Mouse (Mus musculus) brain, embryonic 18.5 days (tissue): ENCODE measurements at regions not wholly inside any gene's neighbourhood (a gene's known extent, or its start where the extent isn't known, plus 50 kb on each side); places are given as distances from the start of the nearest gene placed in this dataset.
A peak's percentile ranks its signal among the peaks of the same experiment; 100 is the strongest.

ENCODE experiments used
- DNase-seq: peaks from one replicate; pipeline ENCODE4 v3.0.0-alpha.2; 2012; ENCODE audit warnings: low read depth, low spot score

DNA sequence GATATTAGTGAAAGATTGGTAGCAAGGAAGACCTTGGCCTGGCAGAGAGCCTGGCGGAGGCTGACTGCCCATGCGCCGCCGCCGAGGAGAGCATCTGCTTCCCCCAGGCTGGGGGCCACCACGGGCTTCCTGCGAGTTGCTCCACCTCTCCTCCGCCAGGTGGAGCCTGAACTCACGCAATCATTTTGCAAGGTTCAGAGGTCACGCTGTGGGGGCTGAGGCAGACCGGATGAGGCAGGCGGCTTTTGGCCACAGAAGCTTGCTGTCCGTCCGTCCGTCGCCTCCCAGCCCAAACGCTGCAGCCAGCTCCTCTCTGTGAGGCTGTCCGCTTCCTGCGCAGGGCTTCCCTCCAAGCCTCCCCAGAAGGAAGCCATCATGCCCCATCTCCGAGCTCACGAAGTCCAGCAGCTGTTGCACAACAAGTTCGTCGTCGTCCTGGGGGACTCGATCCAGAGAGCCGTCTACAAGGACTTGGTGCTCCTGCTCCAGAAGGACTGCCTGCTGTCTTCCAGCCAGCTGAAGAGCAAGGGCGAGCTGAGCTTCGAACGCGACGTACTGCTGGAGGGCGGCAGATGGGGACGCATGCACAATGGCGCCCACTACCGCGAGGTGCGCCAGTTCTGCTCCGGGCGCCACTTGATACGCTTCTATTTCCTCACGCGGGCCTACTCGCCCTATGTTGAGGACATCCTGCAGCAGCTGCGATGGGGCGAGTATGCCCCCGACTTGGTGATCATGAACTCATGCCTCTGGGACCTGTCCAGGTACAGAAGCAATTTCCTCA is 269.3 kb upstream of the Erbb4 start:
- no peak for DNase-seq

DNA sequence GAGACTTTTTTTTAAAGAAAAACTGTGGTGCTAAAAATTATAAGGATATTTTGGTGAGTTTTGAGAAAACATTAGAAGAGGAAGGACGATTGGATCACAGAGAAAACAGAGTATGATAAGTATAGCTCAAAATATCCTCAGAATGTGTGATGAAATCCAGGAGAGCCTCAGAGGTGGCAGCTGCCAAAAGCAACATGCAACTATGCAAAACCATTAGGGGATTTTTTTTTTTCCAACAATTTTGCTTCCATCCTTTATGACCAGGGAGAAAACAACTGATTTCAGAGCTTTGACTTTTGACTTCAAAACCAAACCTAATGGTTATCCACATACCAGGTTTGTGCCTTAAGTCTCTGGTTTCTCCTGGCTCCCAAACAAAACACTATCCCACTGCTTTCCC is 267.4 kb upstream of the Erbb4 start:
- no peak for DNase-seq

DNA sequence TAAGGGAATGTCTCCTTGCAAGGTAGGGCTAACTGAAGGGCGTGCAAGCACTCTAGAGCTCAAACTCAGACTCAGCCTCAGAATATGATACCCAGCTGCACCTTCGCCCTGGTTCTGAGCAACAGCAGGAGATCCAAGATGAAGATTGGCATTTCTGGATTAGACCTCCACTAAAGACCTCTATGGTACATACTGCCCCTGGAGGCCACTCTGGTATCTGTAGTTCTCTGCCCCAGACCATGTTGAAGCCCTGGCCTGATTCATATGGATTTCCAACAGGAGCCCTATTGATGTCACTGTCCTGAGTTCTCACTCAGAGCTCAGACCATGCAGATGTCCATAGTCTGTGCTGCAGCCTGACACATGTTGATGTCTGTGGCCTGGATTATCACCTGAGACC is 262.2 kb upstream of the Erbb4 start:
- no peak for DNase-seq

DNA sequence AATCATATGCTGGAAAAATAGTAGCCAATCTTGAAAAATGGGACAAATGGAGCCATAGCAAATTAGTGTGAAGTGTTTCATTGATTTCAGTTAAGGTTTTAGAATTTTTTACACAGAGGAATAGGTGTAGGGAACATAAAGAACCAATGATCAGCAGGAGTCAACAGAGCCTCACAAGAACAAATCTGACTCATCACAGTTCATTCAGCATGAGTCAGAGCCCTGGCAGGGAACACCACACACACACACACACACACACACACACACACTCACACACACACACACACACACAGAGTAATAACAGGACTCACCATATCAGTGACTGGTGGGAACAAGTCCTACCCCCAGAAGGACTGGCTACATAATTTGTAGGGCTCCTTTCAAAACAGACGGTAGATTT is 259.7 kb upstream of the Erbb4 start:
- no peak for DNase-seq

DNA sequence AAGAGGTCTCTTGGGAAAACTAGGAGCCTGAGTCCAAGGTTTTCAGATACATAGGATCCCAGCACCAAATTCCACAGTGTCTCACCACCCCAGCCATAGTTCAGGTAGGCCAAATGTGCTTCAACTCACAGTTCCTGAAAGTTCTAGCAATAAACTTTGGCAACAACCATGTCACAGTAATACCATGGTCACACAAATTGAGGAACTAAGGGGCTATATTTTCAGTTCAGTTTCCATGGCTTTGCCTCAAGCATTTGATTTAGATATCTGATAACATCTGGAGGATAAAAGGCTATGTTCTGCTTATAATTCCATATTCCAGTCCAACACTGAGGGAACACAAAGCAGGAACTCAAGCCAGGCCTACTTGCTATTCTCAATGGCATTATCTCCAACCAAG is 256.2 kb upstream of the Erbb4 start:
- DNase-seq = no peak

DNA sequence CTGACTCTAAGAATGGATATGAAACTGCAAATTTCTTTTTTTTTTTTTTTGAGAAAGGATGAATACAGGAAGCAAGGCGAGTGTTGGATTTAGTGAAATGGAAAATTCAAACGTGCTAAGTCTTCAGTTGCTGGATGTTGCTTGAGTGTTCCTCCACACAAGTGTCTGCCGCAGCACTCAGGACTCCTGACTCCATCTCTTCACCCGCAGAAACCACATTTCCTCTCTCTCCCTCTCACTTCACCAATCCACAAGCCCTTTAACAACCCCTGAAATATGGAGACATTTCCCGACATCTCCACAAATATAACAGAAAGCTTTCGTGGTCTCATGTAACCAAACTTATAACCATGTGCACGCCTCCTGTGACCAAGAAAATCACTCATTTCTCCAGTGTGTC is 249.7 kb upstream of the Erbb4 start:
- no peak for DNase-seq

DNA sequence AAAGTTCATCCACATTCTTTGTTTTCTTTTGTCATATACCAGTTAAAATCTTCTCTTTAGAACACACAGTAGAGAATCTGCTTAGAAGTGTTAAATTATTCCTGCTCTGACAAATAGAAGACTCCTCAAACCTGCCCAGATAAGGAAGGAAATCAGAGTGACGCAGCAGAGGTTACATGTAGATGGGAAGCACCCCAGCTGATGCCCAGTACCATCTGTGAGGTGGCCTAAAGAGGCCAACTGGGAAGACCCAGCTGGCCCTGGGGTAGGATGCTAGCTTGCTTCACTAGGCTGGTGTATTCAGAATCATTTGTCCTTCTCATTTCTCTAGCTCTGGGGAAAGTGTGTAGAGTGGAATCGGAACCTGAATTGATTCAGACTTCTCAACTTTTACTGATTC is 242.6 kb upstream of the Erbb4 start:
- no peak for DNase-seq

DNA sequence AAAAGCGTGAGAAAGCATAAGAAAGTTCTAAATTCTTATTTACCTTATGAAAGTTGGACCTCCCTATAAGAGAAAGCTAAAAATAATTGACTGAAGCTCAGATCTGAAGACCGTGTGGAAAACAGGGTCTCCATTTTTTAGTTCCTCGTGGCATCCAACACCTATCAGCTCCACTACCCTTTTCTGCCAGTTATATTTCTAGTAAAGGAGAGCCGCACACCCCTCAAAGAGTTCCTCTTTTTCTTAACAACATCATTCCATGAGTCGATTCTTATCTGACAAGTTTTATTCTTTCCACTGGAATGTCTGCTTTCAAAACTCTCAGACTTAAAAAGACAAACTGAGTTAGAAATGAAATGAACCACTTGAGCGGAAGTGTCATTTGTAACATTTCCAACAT is 242.0 kb upstream of the Erbb4 start:
- no peak for DNase-seq

DNA sequence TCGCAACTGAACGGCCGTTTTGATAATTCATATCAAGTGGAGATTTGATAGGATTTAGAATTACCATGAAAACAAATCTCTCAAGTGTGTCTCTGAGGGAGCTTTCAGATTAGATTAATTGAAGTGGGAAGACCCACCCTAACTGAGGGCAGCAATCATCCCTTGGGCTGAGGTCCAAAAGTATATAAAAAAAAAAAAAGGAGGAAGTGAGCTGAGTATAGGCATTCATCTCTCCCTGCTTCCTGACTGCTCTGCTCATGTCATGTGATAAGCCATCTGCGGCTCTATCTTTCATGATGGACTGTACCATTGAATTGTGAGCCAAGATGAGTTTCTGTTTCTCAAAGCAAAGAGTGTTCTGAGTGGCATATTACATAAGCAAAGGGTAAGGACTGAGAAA is 234.2 kb upstream of the Erbb4 start:
- DNase-seq = no peak

DNA sequence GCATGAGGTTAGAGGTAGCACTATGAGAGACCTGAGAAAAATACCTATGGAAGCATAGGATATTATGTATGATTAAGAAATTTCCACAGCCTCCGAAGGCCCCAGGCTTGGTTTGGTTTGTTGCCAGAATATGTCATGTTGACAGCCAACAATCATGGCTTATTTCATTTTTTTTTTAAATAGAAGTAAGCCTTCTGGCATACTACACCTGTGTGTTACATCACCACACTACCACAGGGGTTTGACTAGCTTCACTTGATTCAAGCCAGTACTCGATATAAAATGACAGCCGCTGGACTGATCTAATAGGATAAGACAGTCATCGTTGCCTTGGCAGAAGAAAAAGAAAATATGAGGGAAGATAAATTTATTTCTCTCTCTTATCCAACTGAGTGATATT is 232.6 kb upstream of the Erbb4 start:
- no peak for DNase-seq

DNA sequence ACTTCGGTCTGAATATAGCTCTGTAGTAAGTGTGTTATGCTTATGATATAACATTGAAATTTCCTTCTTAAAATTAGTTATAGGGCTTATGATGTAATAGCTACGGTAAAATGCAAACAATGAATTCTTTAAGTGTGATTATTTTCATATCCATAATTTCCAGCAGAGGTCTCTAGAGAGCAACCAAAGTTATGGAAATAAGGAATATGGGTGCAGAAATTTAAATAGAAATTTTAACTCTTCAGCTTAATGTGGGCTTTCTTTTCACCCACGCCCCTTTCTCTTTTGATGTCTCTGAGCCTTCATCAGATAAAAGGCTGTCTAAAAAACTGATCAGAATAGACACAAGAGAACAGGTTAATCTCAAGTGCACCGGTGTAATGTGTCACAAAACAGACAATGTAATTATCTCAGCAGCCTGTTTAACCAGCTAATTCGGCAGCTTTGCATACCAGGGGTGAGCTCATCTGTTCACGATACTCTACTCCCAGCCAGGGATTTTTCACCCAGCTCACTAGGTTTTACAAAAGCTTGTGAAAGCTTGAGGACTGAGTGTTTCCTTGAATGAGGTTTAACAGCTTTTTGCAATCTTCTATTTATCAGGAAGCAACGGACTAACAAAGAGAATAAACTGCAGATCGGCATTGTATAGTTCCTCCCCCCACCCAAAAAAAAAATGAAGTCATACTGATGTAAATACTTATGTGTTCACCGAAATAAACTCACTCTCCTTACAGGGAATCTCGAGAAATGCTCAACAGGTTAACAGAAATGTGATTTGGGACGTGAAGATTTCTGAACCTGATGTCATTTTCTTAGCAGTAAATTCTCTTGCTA is 223.8 kb upstream of the Erbb4 start:
- peak; percentile 36 for DNase-seq

DNA sequence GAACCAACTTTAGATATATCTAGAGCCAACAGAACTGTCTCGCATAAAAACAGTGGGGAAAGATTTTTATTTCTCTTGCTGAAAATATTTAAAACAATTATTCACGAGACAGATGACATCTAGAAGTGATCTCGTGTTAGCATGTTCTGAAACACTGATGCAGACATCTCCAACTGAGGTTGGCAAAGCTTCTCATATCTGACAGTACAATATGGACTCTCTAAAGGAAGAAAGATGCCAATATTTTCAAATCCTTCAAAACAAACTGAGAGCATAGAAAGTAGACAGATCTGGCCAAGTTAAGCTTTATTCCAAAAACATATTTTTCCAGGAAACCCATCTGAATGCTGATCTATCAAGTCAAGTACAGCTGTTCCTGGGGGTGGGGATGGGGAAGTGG is 221.5 kb upstream of the Erbb4 start:
- peak; percentile 40 for DNase-seq

DNA sequence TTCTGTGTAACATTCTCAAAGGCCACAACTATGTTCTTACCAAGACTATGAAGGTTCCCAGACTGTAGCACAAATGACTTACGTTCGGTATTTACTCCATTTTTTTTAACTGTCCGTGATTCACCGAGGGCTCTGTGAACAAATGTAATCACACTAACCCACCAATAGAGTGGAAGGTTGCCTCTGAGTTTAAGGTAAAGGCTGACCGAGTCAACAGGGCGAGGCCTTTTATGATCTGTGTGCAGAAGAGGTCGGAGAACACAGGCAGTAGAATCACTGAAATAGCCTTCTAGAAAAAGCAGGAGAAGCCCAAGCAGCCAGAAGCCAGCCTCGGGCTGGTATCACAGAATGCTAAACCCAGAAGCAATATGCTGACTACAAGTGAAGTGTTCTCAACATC is 218.9 kb upstream of the Erbb4 start:
- DNase-seq = no peak

DNA sequence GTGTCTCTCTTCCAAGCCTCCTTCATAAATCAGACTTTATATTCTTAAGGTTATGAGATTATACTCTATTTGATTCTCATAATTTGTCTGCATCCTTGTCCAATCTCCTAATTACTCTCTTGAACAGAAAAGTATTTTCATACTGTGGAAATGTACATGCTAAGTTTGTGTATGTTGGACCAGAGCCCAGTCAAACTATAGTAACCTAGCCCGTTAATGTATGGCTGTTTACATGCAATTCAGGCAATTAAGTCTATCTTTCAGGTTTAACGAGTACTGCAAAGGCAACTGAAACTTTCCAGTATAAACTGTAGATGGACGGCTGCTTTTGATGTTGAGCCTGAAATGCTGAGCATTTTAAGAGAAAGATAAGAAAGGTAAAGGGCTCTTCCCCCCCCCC is 211.7 kb upstream of the Erbb4 start:
- no peak for DNase-seq

DNA sequence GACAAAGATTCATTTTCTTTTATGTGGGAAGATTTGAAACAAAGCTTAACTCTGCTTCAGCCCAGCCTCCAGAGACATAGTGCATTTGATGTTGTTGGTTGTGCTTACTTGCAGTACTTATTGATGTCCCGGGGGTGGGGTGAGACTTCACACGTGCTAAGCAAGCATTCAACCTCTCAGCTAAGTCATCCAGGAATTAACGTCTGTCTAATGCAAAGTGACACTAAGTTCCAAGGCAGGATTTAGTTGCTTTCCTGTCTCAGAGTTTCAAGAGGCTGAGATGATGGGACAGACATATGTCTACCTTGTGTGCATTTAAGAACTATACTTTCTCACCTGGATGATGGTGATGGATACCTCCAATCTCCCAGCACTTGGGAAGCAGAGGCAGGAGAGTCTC is 189.0 kb upstream of the Erbb4 start:
- DNase-seq = no peak

DNA sequence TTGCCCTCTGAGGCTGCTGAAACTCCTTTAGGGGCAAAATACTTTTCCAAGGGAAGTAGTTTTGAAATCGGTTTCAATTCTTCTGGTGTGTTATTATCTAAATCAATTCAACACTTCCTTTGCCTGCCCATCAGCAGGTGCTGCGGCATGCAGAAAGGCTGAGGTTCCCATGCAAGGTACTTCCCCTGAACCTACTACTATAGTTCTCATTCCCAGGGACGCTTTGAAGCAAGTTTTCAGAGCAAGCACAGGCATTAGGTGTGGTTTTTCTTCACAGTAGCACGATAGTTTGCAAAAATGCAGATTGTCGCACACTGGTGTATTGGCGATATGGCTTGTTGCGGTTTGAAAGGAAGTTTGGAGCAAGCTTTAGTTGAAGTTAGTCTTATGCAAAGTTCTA is 183.5 kb upstream of the Erbb4 start:
- no peak for DNase-seq

DNA sequence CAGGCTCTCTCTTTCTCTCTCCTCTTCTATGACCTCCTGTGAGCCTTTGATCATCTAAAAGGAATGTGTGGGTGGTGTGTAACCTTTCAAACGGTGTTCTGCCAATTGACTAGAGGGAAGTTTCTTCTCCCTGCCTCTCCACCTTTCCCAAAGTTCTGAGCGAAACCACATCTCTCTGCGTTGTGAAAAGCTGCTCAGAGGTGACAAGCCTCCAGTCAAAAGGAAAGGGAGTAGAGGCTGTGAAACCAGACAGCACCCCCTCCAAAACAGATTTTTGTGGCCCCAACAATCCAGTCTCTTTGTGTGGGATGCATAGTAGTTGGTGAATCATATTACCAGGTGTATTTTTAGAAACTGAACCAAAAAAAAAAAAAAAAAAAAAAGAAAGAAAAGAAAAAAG is 178.5 kb upstream of the Erbb4 start:
- no peak for DNase-seq

DNA sequence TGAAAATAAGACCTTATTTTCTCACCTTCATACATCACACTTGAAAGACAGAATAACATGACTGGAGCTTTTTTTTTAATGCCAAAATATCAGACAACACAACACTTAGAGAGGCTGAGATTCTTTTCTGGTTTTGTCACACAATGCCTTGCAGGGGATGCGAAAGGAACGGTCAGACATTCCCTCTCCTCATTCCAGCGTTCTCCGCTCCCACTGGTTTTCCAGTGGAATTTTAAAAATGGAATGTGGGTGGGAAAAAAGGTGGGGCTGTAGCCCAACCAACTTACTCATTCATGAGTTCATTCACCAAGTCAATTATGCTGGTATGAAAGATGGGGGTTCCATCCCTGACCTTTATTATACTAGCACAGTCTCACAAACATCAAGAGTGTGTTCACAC is 169.6 kb upstream of the Erbb4 start:
- DNase-seq = no peak

DNA sequence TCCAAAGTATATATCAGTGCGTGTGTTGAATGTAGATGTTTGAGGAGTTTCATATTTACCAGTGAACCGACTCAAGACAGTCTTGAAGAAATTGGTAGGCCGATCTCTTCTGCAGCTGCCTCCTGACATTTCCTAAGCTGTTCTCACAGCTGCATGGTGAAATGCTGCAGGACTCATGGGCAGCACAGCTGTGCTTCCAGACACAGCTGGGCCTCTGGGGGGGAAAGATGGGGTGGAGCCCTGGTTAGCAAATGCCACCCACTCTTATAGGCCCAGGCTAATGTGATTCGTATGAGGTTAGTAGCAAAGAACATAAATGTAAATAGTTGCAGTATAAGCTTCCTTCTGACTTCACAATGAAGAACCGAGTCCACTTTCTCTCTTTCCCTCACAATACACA is 139.8 kb upstream of the Erbb4 start:
- no peak for DNase-seq

DNA sequence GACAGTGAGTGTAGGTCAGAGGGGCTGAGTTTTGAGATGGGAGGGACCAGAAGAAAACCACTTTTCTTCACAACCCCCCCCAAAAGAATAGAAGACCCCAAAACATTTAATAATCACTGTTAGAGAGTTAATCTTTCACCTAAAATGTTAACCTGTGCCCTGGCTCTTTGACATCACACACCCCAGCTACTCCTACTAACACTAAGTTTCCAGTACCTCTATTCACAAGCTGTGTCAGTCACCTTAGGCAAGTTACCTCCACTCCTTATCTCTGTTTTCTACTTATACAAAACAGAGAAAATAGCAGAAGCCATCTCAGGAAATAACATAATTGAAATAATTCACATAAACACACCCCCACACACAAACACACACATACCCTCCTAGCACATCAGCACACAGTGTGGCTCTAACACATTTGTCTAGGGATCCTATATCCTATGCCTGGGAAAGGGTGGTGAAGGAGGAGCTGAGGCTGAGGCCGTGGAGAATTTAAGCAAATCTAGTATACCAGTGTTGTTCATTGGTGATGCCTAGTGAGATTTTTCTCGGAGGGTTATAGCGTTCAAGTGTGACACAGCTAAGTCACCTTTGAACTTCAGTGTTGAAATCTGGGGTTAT is 134.5 kb upstream of the Erbb4 start:
- no peak for DNase-seq

DNA sequence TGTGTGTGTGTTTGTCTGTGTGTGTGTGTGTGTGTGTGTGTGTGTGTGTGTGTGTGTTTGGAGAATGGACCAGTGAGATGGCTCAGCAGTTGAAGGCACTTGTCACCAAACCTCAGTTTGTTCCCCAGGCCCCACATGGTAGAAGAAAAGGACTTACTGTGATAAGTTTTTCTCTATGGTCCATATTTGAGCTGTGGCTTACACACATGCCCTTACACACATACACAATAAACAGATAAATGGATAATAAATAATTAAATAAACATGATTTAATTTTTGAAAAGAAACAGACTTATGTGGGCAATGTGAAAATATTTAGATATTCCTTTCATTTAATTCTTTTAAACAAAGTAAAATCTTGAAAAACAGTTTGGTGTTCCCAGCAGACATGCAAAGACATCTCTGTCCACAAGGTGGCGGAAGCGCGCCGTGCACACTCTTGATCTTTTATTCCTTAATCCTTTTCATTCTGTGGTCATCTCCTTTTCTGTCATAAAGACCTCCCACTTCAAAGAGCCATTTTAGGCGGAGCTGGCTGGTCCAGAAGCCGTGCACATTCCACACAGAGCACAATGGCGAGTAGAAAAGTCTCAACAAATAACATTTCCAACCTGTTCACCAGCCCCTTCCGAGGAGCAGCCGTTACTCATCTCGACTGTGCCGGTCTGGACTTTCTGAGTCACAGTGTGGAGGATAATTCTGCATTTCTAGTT is 133.8 kb upstream of the Erbb4 start:
- peak; percentile 47 for DNase-seq

DNA sequence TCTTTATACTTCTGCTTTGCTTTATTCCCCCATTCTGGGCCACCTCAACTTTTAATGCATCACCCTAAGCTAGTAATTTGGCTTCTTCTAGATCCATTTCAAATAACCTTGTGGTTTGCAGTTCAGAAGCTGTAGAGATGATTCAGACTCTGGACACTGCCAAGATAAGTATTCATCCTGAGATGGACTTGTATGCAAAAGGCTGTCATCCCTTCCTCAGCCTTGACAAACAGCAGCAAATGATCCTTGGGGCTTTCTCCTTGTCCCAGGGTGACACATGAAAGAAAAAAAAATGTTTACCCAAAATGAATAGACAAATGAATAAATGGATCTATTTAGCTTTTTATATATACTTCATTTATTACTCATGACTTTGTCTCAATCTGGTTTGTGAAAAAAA is 120.0 kb upstream of the Erbb4 start:
- DNase-seq = no peak
